9 mouse cellular contexts compared by ENCODE assay signal in the genomic region with DNA sequence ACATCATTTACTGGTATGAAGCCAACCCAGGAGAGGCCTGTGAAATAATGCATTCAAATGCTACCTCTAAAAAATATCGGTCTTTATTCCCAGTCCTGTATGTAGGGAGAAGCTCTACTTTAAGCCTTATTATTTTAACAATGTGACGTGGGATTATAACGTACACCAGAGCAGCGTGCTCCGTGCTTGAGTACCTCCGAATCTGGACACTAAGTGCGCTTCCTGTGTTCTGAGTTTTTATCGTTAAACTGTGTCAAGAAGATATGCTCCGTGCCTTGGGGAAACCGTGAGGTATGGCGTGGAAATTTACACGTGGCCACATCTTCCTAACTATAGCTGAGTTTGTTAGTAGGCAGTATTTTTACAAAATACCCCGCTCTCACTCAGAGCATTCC.
DNase-seq lines count a peak whose midpoint lies in the region; ATAC-seq and TF ChIP-seq lines count a peak whose summit lies in the region.
"Had no signal": no experiment of that assay in that cellular context is flagged by ENCODE, and none has a peak within 500 bp of the region (broad histone marks: within the 10 kb centered on the region; RNA-seq: fewer than 3 reads in every experiment).

No protein-coding gene starts in this region.

- no peak for ATAC-seq in heart, embryonic 13.5 days (ENCODE audit: extremely low read depth, insufficient number of reproducible peaks, low FRiP score, low TSS enrichment)
- no peak for ATAC-seq in forebrain, postnatal 0 days

- 0 out of 2 replicates have a peak overlapping the region, but pooled peaks have one; percentile 7 for H3K9ac ChIP-seq in heart, embryonic 13.5 days
- H3K9ac ChIP-seq in forebrain, postnatal 0 days: no peak overlapping the region

- H3K27me3 ChIP-seq in heart, embryonic 13.5 days (replicated peaks): no peaks in the 10 kb centered on the region
- no peaks in the 10 kb centered on the region for H3K27me3 ChIP-seq in forebrain, postnatal 0 days (ENCODE audit: insufficient read depth, low read length)
- no peaks in the 10 kb centered on the region for H3K27me3 ChIP-seq in megakaryocyte, embryonic 14.5 days (replicated peaks)

- peaks cover 40% of the 10 kb centered on the region for H3K4me1 ChIP-seq in heart, embryonic 13.5 days
- peaks cover 10% of the 10 kb centered on the region for H3K4me1 ChIP-seq in forebrain, postnatal 0 days (ENCODE audit: insufficient read depth)
- peaks cover 71% of the 10 kb centered on the region for H3K4me1 ChIP-seq in megakaryocyte, embryonic 14.5 days

- 64% methylated on average over 13 of the region's 13 CpGs for WGBS in heart, embryonic 13.5 days
- WGBS in forebrain, postnatal 0 days: 40% methylated on average over 13 of the region's 13 CpGs

- H3K4me2 ChIP-seq in heart, embryonic 13.5 days: peak overlapping the region; percentile 51
- H3K4me2 ChIP-seq in forebrain, postnatal 0 days (ENCODE audit: low read depth): peak overlapping the region; percentile 16; the same call in 1 of the 2 replicates

- H3K36me3 ChIP-seq in heart, embryonic 13.5 days: peaks cover 3% of the 10 kb centered on the region; the same call in 1 of the 2 replicates
- H3K36me3 ChIP-seq in forebrain, postnatal 0 days (ENCODE audit: insufficient read depth): no peaks in the 10 kb centered on the region
- H3K36me3 ChIP-seq in megakaryocyte, embryonic 14.5 days (replicated peaks; ENCODE audit: low read length): no peaks in the 10 kb centered on the region

- no peak for TF ChIP-seq CTCF in forebrain, postnatal 0 days (IDR thresholded peaks at IDR 0.05; ENCODE audit: low read depth)

- DNase-seq in heart, postnatal 4 days: no peak
- peak; percentile 45 for DNase-seq in CD4-positive, CD25-positive, alpha-beta regulatory T cell, adult 2 months (ENCODE audit: low read depth, low spot score)
- no peak for DNase-seq in forebrain, postnatal 0 days
- no peak for DNase-seq in adipocyte (ENCODE audit: low spot score)
- DNase-seq in kidney, postnatal 10 days: no peak
- DNase-seq in spleen, postnatal 10 days (ENCODE audit: low spot score in 2 of 2): no peak
- DNase-seq: kidney, adult 8-10 months had no signal

- no peaks in the 10 kb centered on the region for H3K9me3 ChIP-seq in heart, embryonic 13.5 days
- H3K9me3 ChIP-seq in forebrain, postnatal 0 days (ENCODE audit: low read length): no peaks in the 10 kb centered on the region
- no peaks in the 10 kb centered on the region for H3K9me3 ChIP-seq in megakaryocyte, embryonic 14.5 days

- H3K4me3 ChIP-seq in heart, embryonic 13.5 days: peak overlapping the region; percentile 32
- H3K4me3 ChIP-seq in forebrain, postnatal 0 days (ENCODE audit: low read depth, low read length): no peak overlapping the region
- peak overlapping the region; percentile 85 for H3K4me3 ChIP-seq in megakaryocyte, embryonic 14.5 days (replicated peaks)

- no peak overlapping the region for H3K27ac ChIP-seq in heart, embryonic 13.5 days (replicated peaks)
- peak overlapping the region; percentile 41 for H3K27ac ChIP-seq in forebrain, postnatal 0 days (ENCODE audit: low read depth, low read length)
